Mouse (Mus musculus) gastrocnemius, postnatal 10 days (tissue): Measurements from ENCODE around the gene Ap2a1. TPM values are rescaled to one million over a fixed set of nuclear protein-coding genes. Genes with fewer than 3 reads are reported as not detected.

Experiments used
- DNase-seq: peaks from one replicate; pipeline ENCODE4 v3.0.0; 2021; ENCODE audit warnings: mixed read lengths
- long read RNA-seq, 2 experiments: library from polyadenylated mRNA; stranded (forward); transcript quantifications; one replicate each; pipeline ENCODE4 v2.0.0; 2021
- total RNA-seq, 2 experiments: library from RNA; stranded (reverse); gene quantifications; 2 replicates each; pipeline ENCODE4 v1.2.3; 2021

Ap2a1 gene
- total RNA-seq, result 10 to 100 TPM; 59.0 to 65.0 TPM
- long read RNA-seq, experiment 1, transcript Ap2a1-203 (24 exons, 3,449 nt), result major isoform, 76 of 180 reads
- long read RNA-seq, experiment 1, transcript Ap2a1-202 (23 exons, 3,301 nt), result minor isoform, 59 of 180 reads
- long read RNA-seq, experiment 1, partial matches to known transcripts, result 22 of 180 reads
- long read RNA-seq, experiment 1, other reads (novel, unspliced or antisense), result 23 of 180 reads
- long read RNA-seq, experiment 2, transcript Ap2a1-203 (24 exons, 3,449 nt), result major isoform, 63 of 131 reads
- long read RNA-seq, experiment 2, transcript Ap2a1-202 (23 exons, 3,301 nt), result minor isoform, 43 of 131 reads
- long read RNA-seq, experiment 2, partial matches to known transcripts, result 12 of 131 reads
- long read RNA-seq, experiment 2, other reads (novel, unspliced or antisense), result 13 of 131 reads

- DNase-seq, result peak; percentile 94
Observed at GRCm38 (mm10) chr7:44929204-44930151, at the start of gene Ap2a1. TSS of gene Ap2a1 (minus strand) at chr7:44929496.

GRCm38 (mm10) chr7:44978300-44978699, 49.0 kb upstream of the Ap2a1 start:
- DNase-seq, result no peak

GRCm38 (mm10) chr7:44975117-44975419, 45.8 kb upstream of the Ap2a1 start:
- DNase-seq, result no peak

GRCm38 (mm10) chr7:44974383-44975116, 45.3 kb upstream of the Ap2a1 start, which contains the start of gene Cpt1c:
TSS of gene Cpt1c (minus strand) at chr7:44974851.
- peak; percentile 84 for DNase-seq

GRCm38 (mm10) chr7:44973415-44974130, 44.3 kb upstream of the Ap2a1 start:
- DNase-seq, result no peak

GRCm38 (mm10) chr7:44971142-44971541, 41.8 kb upstream of the Ap2a1 start:
- DNase-seq, result no peak

- peak; percentile 74 for DNase-seq
Observed at GRCm38 (mm10) chr7:44970231-44970691, 41.0 kb upstream of the Ap2a1 start.

GRCm38 (mm10) chr7:44966638-44967037, 37.3 kb upstream of the Ap2a1 start:
- DNase-seq, result peak; percentile 2

GRCm38 (mm10) chr7:44965975-44966374, 36.7 kb upstream of the Ap2a1 start:
- DNase-seq, result no peak

GRCm38 (mm10) chr7:44964990-44965389, 35.7 kb upstream of the Ap2a1 start:
- no peak for DNase-seq

GRCm38 (mm10) chr7:44962831-44963230, 33.5 kb upstream of the Ap2a1 start:
- no peak for DNase-seq

GRCm38 (mm10) chr7:44962337-44962736, 33.0 kb upstream of the Ap2a1 start:
- DNase-seq, result no peak

GRCm38 (mm10) chr7:44960512-44960910, 31.2 kb upstream of the Ap2a1 start:
- no peak for DNase-seq

GRCm38 (mm10) chr7:44959874-44960511, 30.7 kb upstream of the Ap2a1 start:
- no peak for DNase-seq

GRCm38 (mm10) chr7:44959281-44959680, 30.0 kb upstream of the Ap2a1 start:
- no peak for DNase-seq

- DNase-seq, result no peak
Observed at GRCm38 (mm10) chr7:44958208-44958607, 28.9 kb upstream of the Ap2a1 start.

- no peak for DNase-seq
Observed at GRCm38 (mm10) chr7:44957183-44957835, 28.0 kb upstream of the Ap2a1 start.

- DNase-seq, result no peak
Observed at GRCm38 (mm10) chr7:44956266-44956665, 27.0 kb upstream of the Ap2a1 start.

- DNase-seq, result no peak
Observed at GRCm38 (mm10) chr7:44955628-44956027, 26.3 kb upstream of the Ap2a1 start.

GRCm38 (mm10) chr7:44954091-44954885, 25.0 kb upstream of the Ap2a1 start:
- no peak for DNase-seq
